Mouse (Mus musculus) neutrophil, adult 5-6 weeks (primary cell): ENCODE results near the gene Tmc4. TPM values are rescaled to one million over a fixed set of nuclear protein-coding genes. Genes with fewer than 3 reads are reported as not detected.

Source experiments
- ATAC-seq: fragments of 151-379, 151-347 bp; 2 replicates; pipeline ENCODE4 v1.8.0; 2017; ENCODE audit warnings: mild to moderate bottlenecking, moderate TSS enrichment; ENCODE audit not compliant: insufficient number of reproducible peaks, poor library complexity, low FRiP score, severe bottlenecking; ENCODE audit errors: extremely low read depth
- total RNA-seq: library from RNA; stranded (forward); fragments of 200-1000 nt; gene quantifications from 2 replicates; pipeline ENCODE4 v1.2.3, GENCODE M21; 2017

Gene Tmc4
- total RNA-seq, 1 experiment from 2014 or later, result 60.2 TPM

DNA sequence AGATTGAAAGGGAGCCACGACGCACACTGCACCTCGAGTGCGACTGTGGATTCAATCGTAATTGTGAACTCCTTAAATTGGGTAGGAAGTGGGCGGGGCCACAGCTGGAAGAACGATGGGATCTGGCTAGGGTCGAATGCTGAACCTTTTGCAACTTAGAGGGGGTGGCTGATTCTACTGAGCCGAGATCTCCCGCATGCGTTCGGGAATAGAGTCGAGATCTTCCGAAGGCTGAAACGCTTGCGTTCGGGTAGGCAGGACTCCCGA lies 16.4 kb upstream of the Tmc4 start:
- ATAC-seq, result no peak

DNA sequence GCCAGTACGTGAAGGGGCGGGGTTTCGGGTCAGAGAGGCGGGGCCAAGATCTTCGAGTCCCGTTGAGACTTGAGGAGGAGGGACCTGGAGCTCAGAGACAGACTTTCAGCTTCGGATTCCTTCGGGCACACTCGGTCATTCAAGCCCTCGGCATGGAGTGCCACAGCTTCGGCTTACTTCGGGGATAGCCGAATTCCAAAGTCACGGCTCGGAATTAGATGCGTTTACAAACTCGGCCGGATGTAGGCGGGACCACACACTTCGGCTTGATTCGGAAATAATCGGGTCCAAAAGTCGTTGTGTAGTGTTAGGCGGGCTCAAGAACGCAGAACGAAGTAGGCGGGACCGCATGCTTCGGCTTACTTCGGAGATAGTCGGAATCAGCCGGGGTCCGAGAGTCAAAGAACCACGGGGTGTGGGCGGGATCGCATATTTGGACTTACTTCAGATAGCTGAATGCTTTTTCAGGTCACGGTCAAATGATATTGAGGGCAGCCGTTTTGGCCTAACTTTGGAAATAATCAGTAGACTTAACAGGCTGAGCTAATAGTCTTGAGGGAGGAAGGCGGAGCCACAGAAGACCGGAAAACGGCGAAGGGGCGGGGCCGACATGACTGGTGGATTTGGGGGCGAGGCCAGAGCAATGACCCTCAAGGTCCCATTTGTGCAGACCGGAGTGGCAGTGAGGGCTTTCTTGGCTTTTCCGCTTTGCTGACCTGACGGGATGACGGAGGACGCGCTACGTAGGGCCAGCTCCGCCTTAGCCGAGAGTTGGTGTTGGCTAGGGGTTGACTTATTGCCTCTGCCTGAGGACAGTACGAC lies 15.8 kb upstream of the Tmc4 start, which contains the start of gene Mboat7:
Gene Mboat7, minus strand, starts transcription at position 537 of the 822 bp plus-strand sequence.
- peak; percentile 72 for ATAC-seq

- ATAC-seq, result no peak; the same call in 1 of the 2 replicates
These were observed 15.1 kb upstream of the Tmc4 start, which contains the start of gene Tsen34 for GRCm38 (mm10) chr7:3692382-3692986. Gene Tsen34, plus strand, starts transcription at chr7:3692863.

- no peak for ATAC-seq
These were observed 14.6 kb upstream of the Tmc4 start for GRCm38 (mm10) chr7:3691919-3692318.

GRCm38 (mm10) chr7:3685400-3686187 lies 8.2 kb upstream of the Tmc4 start:
- no peak for ATAC-seq

GRCm38 (mm10) chr7:3684698-3685097 lies 7.3 kb upstream of the Tmc4 start:
- no peak for ATAC-seq

- ATAC-seq, result no peak
These were observed 6.7 kb upstream of the Tmc4 start for GRCm38 (mm10) chr7:3683908-3684550.

GRCm38 (mm10) chr7:3676371-3676770 lies 982 bp downstream of the Tmc4 start:
- no peak for ATAC-seq

- no peak for ATAC-seq
These were observed 2.2 kb downstream of the Tmc4 start for GRCm38 (mm10) chr7:3675228-3675548.

DNA sequence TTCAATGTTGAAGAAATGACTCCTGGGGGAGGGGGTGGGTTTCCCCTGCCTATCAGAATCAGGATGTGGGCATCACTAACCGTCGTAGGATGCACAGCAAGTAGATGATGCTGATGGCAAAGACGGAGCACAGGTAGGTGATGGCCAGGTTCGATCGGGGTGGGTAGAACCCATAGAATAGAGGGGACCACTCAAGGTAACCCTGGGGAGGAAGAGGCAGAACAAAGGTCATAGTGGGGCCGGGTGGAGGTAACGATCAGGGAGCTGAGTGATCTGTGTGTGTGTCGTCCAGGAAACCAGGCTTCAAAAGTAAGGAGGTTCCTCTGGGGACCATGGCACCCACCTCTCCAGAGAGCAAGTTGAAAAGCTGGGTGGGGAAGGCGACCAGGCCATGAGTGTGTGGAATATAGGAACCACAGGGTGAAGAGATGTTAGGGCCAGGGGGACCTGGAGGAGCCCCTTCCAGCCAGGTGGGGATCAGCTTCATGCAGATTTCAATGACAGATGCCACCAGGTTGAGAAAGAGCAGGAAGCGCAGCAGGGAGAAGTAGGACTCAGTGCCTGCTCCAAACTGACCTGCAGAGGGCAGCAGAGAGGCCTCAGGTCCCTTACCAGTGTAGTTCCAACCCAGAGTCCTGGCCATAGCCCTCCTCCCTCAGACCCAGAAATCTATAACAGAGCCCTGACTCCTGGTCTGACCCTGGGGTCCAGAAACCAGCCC lies 2.7 kb downstream of the Tmc4 start:
- ATAC-seq, result peak; percentile 90

GRCm38 (mm10) chr7:3666921-3667391 lies 10.4 kb downstream of the Tmc4 start:
- ATAC-seq, result no peak

GRCm38 (mm10) chr7:3665215-3666114 lies 11.9 kb downstream of the Tmc4 start, which contains the start of gene Leng1:
Gene Leng1, minus strand, starts transcription at chr7:3665840.
- ATAC-seq, result peak; percentile 98

GRCm38 (mm10) chr7:3664524-3665214 lies 12.7 kb downstream of the Tmc4 start:
- no peak for ATAC-seq

- no peak for ATAC-seq
These were observed 18.8 kb downstream of the Tmc4 start for GRCm38 (mm10) chr7:3658578-3658977.

DNA sequence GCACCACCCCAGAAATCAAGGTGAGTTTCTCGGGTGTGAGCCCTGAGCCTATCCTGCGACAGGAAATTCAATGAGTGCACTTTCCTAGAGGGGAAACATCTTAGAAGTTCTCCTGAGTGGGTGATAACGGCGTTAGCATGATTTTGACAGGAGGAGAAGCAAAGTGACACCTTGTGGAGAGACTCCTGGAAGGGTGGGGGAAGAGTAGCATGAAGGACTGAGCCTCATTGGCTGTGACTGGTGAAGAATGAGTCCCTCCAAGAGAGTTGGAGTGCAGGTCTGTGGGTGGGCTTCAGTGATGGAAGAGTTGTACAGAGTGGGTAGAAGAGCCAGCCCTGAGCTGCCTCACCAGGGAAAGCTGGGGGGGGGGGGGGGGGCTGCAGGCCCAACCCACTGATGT lies 20.4 kb downstream of the Tmc4 start:
- no peak for ATAC-seq

DNA sequence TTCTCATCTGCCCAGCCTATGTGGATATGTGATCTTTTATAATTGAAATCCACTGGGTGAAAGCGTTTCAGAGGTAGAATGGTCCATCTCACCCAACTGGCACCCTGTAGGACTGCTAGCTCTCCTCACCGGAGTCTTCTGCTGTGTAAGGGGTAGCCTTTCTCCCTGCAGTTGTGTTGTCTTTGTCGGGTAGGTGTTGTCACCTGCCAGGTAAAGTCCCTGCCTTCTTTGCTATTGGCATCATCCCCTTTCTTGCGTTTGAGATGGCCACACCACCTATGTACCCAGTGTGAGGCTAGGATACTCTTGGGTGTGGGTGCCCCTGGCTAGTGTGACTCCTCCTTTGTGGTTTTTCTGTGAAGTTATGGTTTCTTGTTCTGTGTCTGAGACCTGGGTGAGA lies 30.7 kb downstream of the Tmc4 start:
- ATAC-seq, result no peak

GRCm38 (mm10) chr7:3646188-3646587 lies 31.2 kb downstream of the Tmc4 start:
- ATAC-seq, result no peak
